Mouse (Mus musculus) thymus, adult 2 months (tissue): ENCODE results near the gene C130074G19Rik. TPM values are rescaled to one million over a fixed set of nuclear protein-coding genes. Genes with fewer than 3 reads are reported as not detected.

ENCODE experiments used
- DNase-seq: peaks from one replicate; pipeline ENCODE4 v3.0.0; 2021
- H3K27ac ChIP-seq: fragments of 200-500 bp; 2 replicates; pipeline ENCODE4 v1.5.1; 2012; ENCODE audit warnings: low read length, control low read depth; ENCODE audit not compliant: control insufficient read depth, insufficient read depth
- H3K27me3 ChIP-seq: fragments of 200-500 bp; 2 replicates; pipeline ENCODE4 v1.6.1; 2012; ENCODE audit warnings: mild to moderate bottlenecking, low read length, moderate library complexity, mixed read lengths; ENCODE audit not compliant: control insufficient read depth, insufficient read depth
- H3K36me3 ChIP-seq: fragments of 200-500 bp; 2 replicates; pipeline ENCODE4 v1.6.1; 2012; ENCODE audit warnings: mild to moderate bottlenecking, low read length, moderate library complexity; ENCODE audit not compliant: control insufficient read depth, insufficient read depth
- H3K4me1 ChIP-seq: fragments of 200-500 bp; replicated peaks from 2 replicates; pipeline ENCODE4 v1.6.1; 2012; ENCODE audit warnings: low read length; ENCODE audit not compliant: control insufficient read depth, insufficient read depth
- H3K4me3 ChIP-seq: fragments of 200-500 bp; 2 replicates; pipeline ENCODE4 v1.5.1; 2012; ENCODE audit warnings: mild to moderate bottlenecking, low read length, control low read depth, moderate library complexity; ENCODE audit not compliant: control insufficient read depth, insufficient read depth
- CTCF ChIP-seq: fragments of 200-500 bp; IDR thresholded peaks from 2 replicates; pipeline ENCODE4 v1.5.1; 2012; ENCODE audit warnings: mild to moderate bottlenecking, control low read depth, low read length, moderate library complexity, borderline replicate concordance; ENCODE audit not compliant: control insufficient read depth, poor library complexity, insufficient read depth; ENCODE audit errors: extremely low read depth
- POLR2A ChIP-seq: fragments of 200-500 bp; IDR thresholded peaks from 2 replicates; pipeline ENCODE4 v1.6.1; 2012; ENCODE audit warnings: mild to moderate bottlenecking, low read length, control low read depth, moderate library complexity; ENCODE audit not compliant: control insufficient read depth, poor library complexity, insufficient read depth; ENCODE audit errors: extremely low read depth
- WGBS: fragments of 180-500 bp; shearing (Covaris S2); methylation state at CpG from one replicate; pipeline ENCODE4 v1.1.7; 2018; 5-methylcytosine and 5-hydroxymethylcytosine counted together
- polyA plus RNA-seq: library from polyadenylated mRNA; depleted of rRNA; stranded (reverse); fragments of >200 nt; gene quantifications from 2 replicates; pipeline ENCODE4 v1.2.3, GENCODE M21; 2012

C130074G19Rik gene
- polyA plus RNA-seq, 1 experiment: 3.2 TPM

DNA sequence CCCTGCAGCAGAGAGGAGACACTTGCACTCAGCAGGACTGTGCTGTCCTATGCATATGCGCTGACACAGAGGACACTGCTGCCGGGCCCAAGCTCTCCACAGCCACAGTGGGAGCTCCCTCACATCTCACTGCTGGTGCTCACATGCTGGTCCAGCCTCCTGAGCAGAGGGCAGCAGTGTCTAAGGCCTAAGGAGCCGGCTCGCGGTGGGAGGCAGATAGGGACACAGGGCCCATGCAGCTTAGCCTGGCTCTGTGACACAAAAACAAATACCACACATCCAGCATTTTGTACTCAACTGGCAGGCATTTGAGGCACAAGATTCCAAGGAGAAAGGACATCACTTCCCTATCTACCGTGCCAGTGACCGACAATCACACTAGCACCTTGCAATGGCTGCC, 19.9 kb upstream of the C130074G19Rik start:
- no peak for TF ChIP-seq POLR2A
- no peak for TF ChIP-seq CTCF
- no peak overlapping the region for H3K27ac ChIP-seq
- 97% methylated on average over 7 of the region's 7 CpGs for WGBS
- DNase-seq: no peak
- no peak overlapping the region for H3K4me3 ChIP-seq
- no peaks in the 10 kb centered on the region for H3K27me3 ChIP-seq
- 0 out of 2 replicates have a peak, but pooled peaks cover under 1% of the 10 kb centered on the region for H3K4me1 ChIP-seq
- no peaks in the 10 kb centered on the region for H3K36me3 ChIP-seq

DNA sequence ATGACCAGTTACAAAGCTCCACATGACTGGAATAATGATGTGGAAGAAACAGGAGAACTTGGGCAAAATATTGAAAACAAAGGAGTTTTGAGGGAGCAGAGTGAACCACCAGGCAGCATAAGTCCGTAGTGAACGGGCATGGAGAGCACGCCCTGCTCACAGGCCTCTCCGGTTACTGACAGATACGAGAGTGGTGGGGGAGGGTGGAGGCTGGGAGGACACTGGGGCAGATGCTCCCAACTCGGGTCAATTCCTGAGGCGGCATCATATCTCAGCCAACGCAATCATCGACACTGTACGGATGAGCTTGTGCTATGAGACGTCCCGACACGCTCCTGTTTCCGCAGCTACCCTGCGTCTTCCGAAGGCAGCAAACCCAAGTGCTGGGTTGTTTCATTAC, 14.3 kb upstream of the C130074G19Rik start:
- H3K27me3 ChIP-seq: no peaks in the 10 kb centered on the region
- no peak overlapping the region for H3K4me3 ChIP-seq
- TF ChIP-seq POLR2A (no peak), CTCF (no peak)
- 91% methylated on average over 16 of the region's 16 CpGs for WGBS
- no peaks in the 10 kb centered on the region for H3K4me1 ChIP-seq
- H3K27ac ChIP-seq: no peak overlapping the region
- DNase-seq: no peak
- no peaks in the 10 kb centered on the region for H3K36me3 ChIP-seq

DNA sequence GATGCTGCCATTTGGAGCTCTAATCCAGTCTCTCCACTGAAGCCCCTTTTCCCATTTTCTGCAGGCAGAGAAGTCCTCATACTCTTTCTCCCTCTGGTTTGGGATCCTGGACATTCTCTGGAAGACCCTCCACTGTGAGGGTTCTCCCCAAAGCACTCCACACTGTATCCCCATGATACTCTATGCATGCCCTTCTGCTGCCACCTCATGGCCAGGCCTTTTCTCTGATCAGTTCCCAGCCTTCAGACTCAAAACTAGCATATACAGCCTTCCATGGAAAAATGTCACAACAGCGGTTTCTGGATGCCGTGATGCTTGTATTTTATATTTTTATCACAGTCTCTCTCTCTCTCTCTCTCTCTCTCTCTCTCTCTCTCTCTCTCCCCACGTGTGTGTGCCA, 9.0 kb upstream of the C130074G19Rik start:
- 90% methylated on average over 3 of the region's 3 CpGs for WGBS

DNA sequence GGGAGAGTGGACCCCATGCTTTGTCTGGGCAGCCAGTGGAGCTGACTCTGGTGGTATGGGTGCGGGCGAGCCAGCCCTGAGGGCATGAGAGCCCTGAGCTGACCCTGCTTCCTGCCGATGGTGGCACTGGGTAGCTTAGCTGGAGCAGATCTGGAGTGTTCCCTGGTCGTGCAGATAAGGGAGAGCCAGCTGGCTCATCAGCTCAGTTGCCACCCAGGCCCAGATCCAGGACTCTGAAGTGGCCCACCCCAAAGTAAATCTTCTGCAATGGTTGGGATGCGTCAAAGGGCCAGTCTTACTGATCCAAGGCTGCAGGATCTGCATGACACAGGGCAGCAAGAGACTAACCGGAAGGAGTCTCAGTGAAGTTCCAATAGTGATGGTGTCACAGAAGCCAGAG, 6.4 kb upstream of the C130074G19Rik start:
- WGBS: 91% methylated on average over 6 of the region's 6 CpGs
- Histone ChIP-seq H3K4me1 (no peaks in the 10 kb centered on the region), H3K27me3 (no peaks in the 10 kb centered on the region), H3K27ac (no peak overlapping the region), H3K4me3 (no peak overlapping the region), H3K36me3 (no peaks in the 10 kb centered on the region)
- no peak for TF ChIP-seq CTCF
- no peak for TF ChIP-seq POLR2A
- no peak for DNase-seq

More for the DNA sequence above, 9.0 kb upstream of the C130074G19Rik start:
- no peak for DNase-seq
- Histone ChIP-seq H3K27ac (no peak overlapping the region), H3K4me1 (no peaks in the 10 kb centered on the region), H3K4me3 (no peak overlapping the region), H3K36me3 (no peaks in the 10 kb centered on the region), H3K27me3 (no peaks in the 10 kb centered on the region)
- no peak for TF ChIP-seq POLR2A
- TF ChIP-seq CTCF: no peak

DNA sequence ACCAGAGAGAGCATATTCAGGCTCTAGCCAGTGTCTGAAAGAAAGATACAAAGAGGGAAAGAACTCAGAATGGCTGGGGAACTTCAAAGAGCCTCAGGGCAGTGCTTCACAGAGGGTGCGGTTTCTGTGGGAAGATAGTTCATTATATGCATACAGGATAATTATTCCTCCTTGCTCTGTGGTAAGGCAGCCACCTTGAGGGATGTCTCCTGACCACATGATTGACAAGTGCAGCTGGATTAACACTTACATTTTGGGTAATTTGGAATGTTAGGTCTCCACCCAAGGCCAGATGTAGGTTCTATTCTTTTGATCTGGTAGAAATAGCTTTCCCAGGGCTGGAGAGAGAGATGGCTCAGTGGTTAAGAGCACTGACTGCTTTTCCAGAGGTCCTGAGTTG, 3.1 kb upstream of the C130074G19Rik start:
- TF ChIP-seq CTCF (no peak), POLR2A (no peak)
- DNase-seq: no peak
- no peaks in the 10 kb centered on the region for H3K36me3 ChIP-seq
- peaks cover 13% of the 10 kb centered on the region for H3K27me3 ChIP-seq
- H3K27ac ChIP-seq: no peak overlapping the region
- H3K4me1 ChIP-seq: no peaks in the 10 kb centered on the region
- H3K4me3 ChIP-seq: no peak overlapping the region
- 11% methylated on average over 1 of the region's 1 CpGs for WGBS

DNA sequence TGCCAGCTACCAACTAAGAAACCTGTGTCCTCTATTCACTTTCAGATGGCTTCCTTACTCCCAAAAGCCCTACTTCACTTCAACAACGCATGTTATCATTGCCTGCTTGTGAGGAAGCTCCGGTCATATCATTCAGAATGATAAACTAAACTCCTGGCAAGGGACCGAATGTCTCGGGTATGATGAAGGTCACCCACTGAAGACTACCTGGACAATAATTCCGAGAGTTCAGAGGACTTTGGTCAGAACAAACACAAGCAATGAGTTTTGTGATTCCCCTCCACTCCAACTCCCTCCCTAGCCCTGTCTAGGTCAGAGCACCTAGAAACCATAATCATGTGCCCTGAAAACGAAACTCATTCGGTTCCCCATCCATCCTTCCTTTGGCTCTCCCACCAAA, 1.2 kb downstream of the C130074G19Rik start:
- no peak for DNase-seq
- no peak overlapping the region for H3K4me3 ChIP-seq
- 73% methylated on average over 7 of the region's 7 CpGs for WGBS
- H3K4me1 ChIP-seq: no peaks in the 10 kb centered on the region
- TF ChIP-seq POLR2A: no peak
- TF ChIP-seq CTCF: no peak
- no peaks in the 10 kb centered on the region for H3K36me3 ChIP-seq
- peaks cover 13% of the 10 kb centered on the region for H3K27me3 ChIP-seq
- H3K27ac ChIP-seq: no peak overlapping the region

DNA sequence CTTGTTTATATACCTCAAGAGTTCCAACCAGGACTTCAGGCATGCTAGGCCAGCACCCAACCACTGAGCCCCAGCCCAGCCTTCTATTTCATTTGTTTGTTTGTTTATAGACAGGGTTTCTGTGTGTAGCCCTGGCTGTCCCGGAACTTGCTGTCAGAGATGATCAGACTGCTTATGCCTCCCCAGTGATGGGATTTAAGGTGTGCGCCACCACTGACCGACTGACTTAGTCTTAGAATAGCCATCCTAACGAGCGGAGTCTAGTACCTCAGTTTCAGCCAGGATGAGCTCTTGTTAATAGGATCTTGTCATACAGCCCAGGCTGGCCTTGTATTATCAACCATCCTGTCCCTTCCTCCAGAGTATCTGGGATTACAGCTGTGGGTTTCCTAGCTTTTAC, 1.8 kb downstream of the C130074G19Rik start:
- TF ChIP-seq CTCF: no peak
- TF ChIP-seq POLR2A: no peak
- Histone ChIP-seq H3K27ac (no peak overlapping the region), H3K4me1 (no peaks in the 10 kb centered on the region), H3K27me3 (peaks cover 13% of the 10 kb centered on the region), H3K4me3 (no peak overlapping the region), H3K36me3 (no peaks in the 10 kb centered on the region)
- WGBS: 96% methylated on average over 5 of the region's 5 CpGs
- no peak for DNase-seq
